Mouse (Mus musculus) gastrocnemius, postnatal 14 days (tissue): ENCODE measurements around the gene Gm10188. TPM values are rescaled to one million over a fixed set of nuclear protein-coding genes. Genes with fewer than 3 reads are reported as not detected.

Experiments used
- DNase-seq: peaks from one replicate; pipeline ENCODE4 v3.0.0; 2021; ENCODE audit warnings: mixed read lengths
- intact Hi-C: fragments of 180-260 bp; cut with DNase I; formaldehyde crosslinking; loops from one replicate; pipeline ENCODE4 v1.15.1; 2025; ENCODE audit warnings: low total_unique reads
- microRNA-seq, 2 experiments: library from miRNA; unstranded; fragments of <30 nt; microRNA quantifications; one replicate each; pipeline ENCODE4 v1.2.0; 2021
- total RNA-seq, 2 experiments: library from RNA; stranded (reverse); gene quantifications; 2 replicates each; pipeline ENCODE4 v1.2.3; 2021

Gene Gm10188
- total RNA-seq, 2 experiments from 2014 or later, result not detected

GRCm38 (mm10) chr1:132198401-132199071 lies 31.0 kb downstream of the Gm10188 start:
- DNase-seq, result no peak
- intact Hi-C loops, result no loop called here

GRCm38 (mm10) chr1:132197666-132198065 lies 31.9 kb downstream of the Gm10188 start:
- intact Hi-C loops, result no loop called here
- no peak for DNase-seq

GRCm38 (mm10) chr1:132196337-132196736 lies 33.2 kb downstream of the Gm10188 start:
- intact Hi-C loops, result no loop called here
- DNase-seq, result no peak

- DNase-seq, result no peak
- intact Hi-C loops, result no loop called here
These were observed 33.9 kb downstream of the Gm10188 start for GRCm38 (mm10) chr1:132195681-132196080.

GRCm38 (mm10) chr1:132195100-132195499 lies 34.5 kb downstream of the Gm10188 start:
- intact Hi-C loops, result no loop called here
- DNase-seq, result no peak

GRCm38 (mm10) chr1:132194624-132195023 lies 34.9 kb downstream of the Gm10188 start:
- intact Hi-C loops, result no loop called here
- DNase-seq, result no peak

- intact Hi-C loops, result no loop called here
- DNase-seq, result no peak
These were observed 35.8 kb downstream of the Gm10188 start for GRCm38 (mm10) chr1:132193806-132194205.

GRCm38 (mm10) chr1:132191786-132192680 lies 37.5 kb downstream of the Gm10188 start:
- no peak for DNase-seq
- intact Hi-C loops, result no loop called here

- intact Hi-C loops, result no loop called here
- no peak for DNase-seq
These were observed 38.3 kb downstream of the Gm10188 start, which contains the start of the genes Lemd1 and AC124108.1 for GRCm38 (mm10) chr1:132191093-132191785. Lemd1 (plus strand) TSS chr1:132191431. AC124108.1 (plus strand) TSS chr1:132191457.

GRCm38 (mm10) chr1:132190621-132191092 lies 38.9 kb downstream of the Gm10188 start:
- DNase-seq, result no peak
- intact Hi-C loops, result no loop called here

- no peak for DNase-seq
These were observed 39.5 kb downstream of the Gm10188 start for GRCm38 (mm10) chr1:132190040-132190513.

GRCm38 (mm10) chr1:132189231-132189630 lies 40.3 kb downstream of the Gm10188 start:
- intact Hi-C loops, result no loop called here

More at GRCm38 (mm10) chr1:132190040-132190513, 39.5 kb downstream of the Gm10188 start:
- intact Hi-C loops, result no loop called here

GRCm38 (mm10) chr1:132188442-132189066 lies 41.0 kb downstream of the Gm10188 start:
- intact Hi-C loops, result no loop called here
- no peak for DNase-seq

More at GRCm38 (mm10) chr1:132189231-132189630, 40.3 kb downstream of the Gm10188 start:
- no peak for DNase-seq

- intact Hi-C loops, result no loop called here
- DNase-seq, result no peak
These were observed 43.3 kb downstream of the Gm10188 start for GRCm38 (mm10) chr1:132186303-132186702.

Small RNAs within 50 kb of the gene (microRNA-seq; reads per million reads assigned to microRNA genes)
- gene Mir135b, result 1.9 to 6.5 reads per million in 2 experiments

Other genes with a start within 250 kb of the Gm10188 start
- gene Elk4, start 222.2 kb downstream of the Gm10188 start, total RNA-seq, result 10 to 100 TPM; 65.1 to 65.8 TPM
- 1 to 10 TPM; 2.0 to 2.2 TPM for gene Mfsd4a, start 161.7 kb downstream of the Gm10188 start, total RNA-seq
- 1 to 10 TPM in 1 of 2 experiments, under 1 TPM in 1; 0.92 to 1.6 TPM for gene Cdk18, start 90.1 kb downstream of the Gm10188 start, total RNA-seq
- not detected for gene Lemd1, start 38.3 kb downstream of the Gm10188 start, total RNA-seq
- not detected for gene AC124108.1, start 38.3 kb downstream of the Gm10188 start, total RNA-seq
- under 1 TPM; 0.39 to 0.42 TPM for gene Klhdc8a, start 68.9 kb upstream of the Gm10188 start, total RNA-seq
- gene Nuak2, start 86.4 kb upstream of the Gm10188 start, total RNA-seq, result 1 to 10 TPM; 1.1 to 1.5 TPM
- 10 to 100 TPM; 19.4 to 22.9 TPM for gene Tmcc2, start 161.5 kb upstream of the Gm10188 start, total RNA-seq
- gene Dstyk, start 187.8 kb upstream of the Gm10188 start, total RNA-seq, result 10 to 100 TPM; 12.2 to 13.8 TPM
- gene Rbbp5, start 247.6 kb upstream of the Gm10188 start, total RNA-seq, result 10 to 100 TPM; 17.1 to 17.4 TPM